Mouse (Mus musculus): ENCODE measurements around the gene Mbd3. TPM values are rescaled to one million over a fixed set of nuclear protein-coding genes. Genes with fewer than 3 reads are reported as not detected.

The Mbd3 gene
- total RNA-seq (2022): 100 to 1,000 TPM in 1 of 4 experiments, 10 to 100 TPM in 3; 92.9 to 107 (median 97.0) TPM

- DNase-seq (ENCODE audit: low spot score): peak; percentile 99
Measured at GRCm38 (mm10) chr10:80399191-80399972, at the start of gene Mbd3. Mbd3 (minus strand) TSS chr10:80399550.

GRCm38 (mm10) chr10:80445898-80446601, 46.7 kb upstream of the Mbd3 start:
- DNase-seq (ENCODE audit: low spot score): peak; percentile 67

- no peak for DNase-seq (ENCODE audit: low spot score)
Measured at GRCm38 (mm10) chr10:80445052-80445451, 45.7 kb upstream of the Mbd3 start.

GRCm38 (mm10) chr10:80444339-80445045, 45.1 kb upstream of the Mbd3 start:
- DNase-seq (ENCODE audit: low spot score): no peak

GRCm38 (mm10) chr10:80443575-80444278, 44.4 kb upstream of the Mbd3 start:
- DNase-seq (ENCODE audit: low spot score): no peak

GRCm38 (mm10) chr10:80442989-80443388, 43.6 kb upstream of the Mbd3 start:
- no peak for DNase-seq (ENCODE audit: low spot score)

GRCm38 (mm10) chr10:80441598-80441997, 42.2 kb upstream of the Mbd3 start:
- no peak for DNase-seq (ENCODE audit: low spot score)

- no peak for DNase-seq (ENCODE audit: low spot score)
Measured at GRCm38 (mm10) chr10:80440031-80440430, 40.7 kb upstream of the Mbd3 start.

- no peak for DNase-seq (ENCODE audit: low spot score)
Measured at GRCm38 (mm10) chr10:80437973-80438372, 38.6 kb upstream of the Mbd3 start.

- no peak for DNase-seq (ENCODE audit: low spot score)
Measured at GRCm38 (mm10) chr10:80436276-80436675, 36.9 kb upstream of the Mbd3 start.

- DNase-seq (ENCODE audit: low spot score): no peak
Measured at GRCm38 (mm10) chr10:80435764-80436163, 36.4 kb upstream of the Mbd3 start.

- DNase-seq (ENCODE audit: low spot score): no peak
Measured at GRCm38 (mm10) chr10:80434823-80435222, 35.5 kb upstream of the Mbd3 start.

- DNase-seq (ENCODE audit: low spot score): no peak
Measured at GRCm38 (mm10) chr10:80434233-80434592, 34.9 kb upstream of the Mbd3 start.

- peak; percentile 98 for DNase-seq (ENCODE audit: low spot score)
Measured at GRCm38 (mm10) chr10:80433513-80434232, 34.3 kb upstream of the Mbd3 start, which contains the start of gene Tcf3. Tcf3 (minus strand) TSS chr10:80433647.

GRCm38 (mm10) chr10:80432936-80433512, 33.7 kb upstream of the Mbd3 start:
- DNase-seq (ENCODE audit: low spot score): no peak

- DNase-seq (ENCODE audit: low spot score): no peak
Measured at GRCm38 (mm10) chr10:80432387-80432785, 33.0 kb upstream of the Mbd3 start.

GRCm38 (mm10) chr10:80431570-80432386, 32.4 kb upstream of the Mbd3 start:
- DNase-seq (ENCODE audit: low spot score): no peak

- no peak for DNase-seq (ENCODE audit: low spot score)
Measured at GRCm38 (mm10) chr10:80430375-80430980, 31.1 kb upstream of the Mbd3 start.

GRCm38 (mm10) chr10:80429800-80430199, 30.4 kb upstream of the Mbd3 start:
- DNase-seq (ENCODE audit: low spot score): no peak
